Mouse (Mus musculus) erythroblast, embryonic 14.5 days (primary cell): ENCODE results near the gene Zfp777. TPM values are rescaled to one million over a fixed set of nuclear protein-coding genes. Genes with fewer than 3 reads are reported as not detected.

Experiments
- H3K27me3 ChIP-seq: 2 replicates; pipeline ENCODE4 v1.6.1; 2012; ENCODE audit warnings: inconsistent platforms; ENCODE audit not compliant: control insufficient read depth
- H3K36me3 ChIP-seq: 2 replicates; pipeline ENCODE4 v1.6.1; 2012; ENCODE audit warnings: mild to moderate bottlenecking, inconsistent platforms; ENCODE audit not compliant: control insufficient read depth
- H3K4me1 ChIP-seq: 2 replicates; pipeline ENCODE4 v1.6.1; 2012; ENCODE audit warnings: inconsistent platforms; ENCODE audit not compliant: control insufficient read depth
- H3K4me3 ChIP-seq: replicated peaks from 2 replicates; pipeline ENCODE3; 2012; ENCODE audit warnings: moderate library complexity, mild to moderate bottlenecking, inconsistent platforms
- H3K9me3 ChIP-seq: 2 replicates; pipeline ENCODE4 v1.6.1; 2012; ENCODE audit warnings: low read length, inconsistent platforms, mixed read lengths; ENCODE audit not compliant: control insufficient read depth
- GATA1 ChIP-seq: IDR thresholded peaks from 2 replicates; pipeline ENCODE4 v1.6.1; 2012; ENCODE audit warnings: low read length, inconsistent platforms, mixed read lengths
- TAL1 ChIP-seq: IDR thresholded peaks from 3 replicates; pipeline ENCODE4 v1.6.1; 2012; ENCODE audit warnings: low read length, inconsistent platforms, mixed read lengths
- polyA plus RNA-seq: library from polyadenylated mRNA; stranded (reverse); fragments of >175 nt; gene quantifications from 2 replicates; pipeline ENCODE4 v1.2.3, GENCODE M21; 2012

The Zfp777 gene
- polyA plus RNA-seq, 1 experiment = 0.94 TPM

DNA sequence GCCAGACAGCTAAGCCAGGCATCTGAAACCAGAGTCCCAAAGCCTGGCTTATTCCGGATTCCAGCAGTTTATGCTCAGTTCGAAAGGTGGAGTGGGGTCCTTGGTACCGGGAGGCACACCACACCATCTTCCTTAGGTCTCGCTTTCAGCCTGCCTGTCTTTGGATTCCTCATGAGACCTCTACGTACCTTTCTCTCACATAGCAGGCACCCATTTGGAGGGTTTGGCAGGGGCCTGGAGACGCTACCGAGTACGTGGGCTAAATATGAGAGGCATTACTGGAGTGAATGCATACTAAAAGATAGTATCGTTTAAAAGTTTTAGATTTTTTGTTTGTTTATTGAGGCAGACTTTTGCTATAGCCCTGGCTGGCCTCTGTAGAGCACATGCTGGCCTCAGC, 31.9 kb downstream of the Zfp777 start:
- TF ChIP-seq TAL1 = no peak
- TF ChIP-seq GATA1 = no peak
- Histone ChIP-seq H3K27me3 (no peaks in the 10 kb centered on the region), H3K36me3 (no peaks in the 10 kb centered on the region), H3K4me1 (peaks cover 5% of the 10 kb centered on the region), H3K9me3 (no peaks in the 10 kb centered on the region), H3K4me3 (no peak overlapping the region)

GRCm38 (mm10) chr6:48016090-48016521, 32.6 kb downstream of the Zfp777 start:
- no peaks in the 10 kb centered on the region for H3K27me3 ChIP-seq
- TF ChIP-seq TAL1 (no peak), GATA1 (no peak)

DNA sequence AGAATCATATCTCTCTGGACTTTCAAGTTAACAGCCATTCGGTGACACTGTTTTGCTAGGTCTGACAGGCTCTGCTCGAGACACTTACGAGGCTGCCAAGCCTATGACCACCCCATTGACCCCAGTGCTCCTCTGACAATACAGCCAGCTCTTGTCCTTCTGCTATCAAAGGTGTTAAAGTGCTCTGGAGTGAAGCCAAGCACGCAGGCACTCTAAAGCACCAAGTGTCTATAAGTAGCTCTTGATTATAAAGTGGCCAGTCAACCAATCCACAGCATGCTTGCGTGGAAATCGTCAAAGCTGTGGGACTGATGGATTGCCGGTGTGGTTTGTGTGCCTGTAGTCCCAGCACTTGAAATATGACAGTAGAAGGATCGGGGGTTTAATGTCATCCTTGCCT, 38.0 kb downstream of the Zfp777 start:
- TF ChIP-seq GATA1 = no peak
- TF ChIP-seq TAL1 = no peak
- H3K4me3 ChIP-seq = no peak overlapping the region
- H3K27me3 ChIP-seq = no peaks in the 10 kb centered on the region
- no peaks in the 10 kb centered on the region for H3K36me3 ChIP-seq
- no peaks in the 10 kb centered on the region for H3K9me3 ChIP-seq
- H3K4me1 ChIP-seq = peaks cover 1% of the 10 kb centered on the region

More at GRCm38 (mm10) chr6:48016090-48016521, 32.6 kb downstream of the Zfp777 start:
- Histone ChIP-seq H3K9me3 (no peaks in the 10 kb centered on the region), H3K4me1 (peaks cover 5% of the 10 kb centered on the region), H3K4me3 (peak overlapping the region; percentile 49), H3K36me3 (no peaks in the 10 kb centered on the region)

GRCm38 (mm10) chr6:47995661-47996060, 53.0 kb downstream of the Zfp777 start:
- H3K9me3 ChIP-seq = no peaks in the 10 kb centered on the region
- TF ChIP-seq GATA1 (no peak), TAL1 (no peak)
- no peaks in the 10 kb centered on the region for H3K36me3 ChIP-seq
- H3K4me1 ChIP-seq = no peaks in the 10 kb centered on the region
- no peak overlapping the region for H3K4me3 ChIP-seq
- no peaks in the 10 kb centered on the region for H3K27me3 ChIP-seq

DNA sequence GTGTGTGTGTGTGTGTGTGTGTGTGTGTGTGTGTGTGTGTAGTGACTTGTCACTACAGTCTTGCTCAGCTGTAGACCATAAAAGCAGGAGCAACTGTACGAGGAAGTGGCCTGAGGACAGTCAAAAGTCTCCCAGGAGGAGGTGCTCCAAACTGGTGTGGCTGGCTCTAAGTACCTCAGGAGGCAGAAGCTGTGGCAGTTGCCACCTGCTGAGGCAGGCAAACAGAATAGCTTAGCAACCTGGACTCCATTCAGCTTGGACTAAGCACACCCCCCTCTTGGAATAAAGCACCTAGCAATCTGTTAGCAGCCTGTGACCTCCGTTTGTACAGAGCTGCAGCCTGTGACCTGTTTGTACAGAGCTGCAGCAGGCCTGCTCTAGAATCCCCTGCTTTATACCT, 64.8 kb downstream of the Zfp777 start:
- H3K4me3 ChIP-seq = no peak overlapping the region
- TF ChIP-seq TAL1 (no peak), GATA1 (no peak)
- no peaks in the 10 kb centered on the region for H3K27me3 ChIP-seq
- peaks cover 2% of the 10 kb centered on the region; the same call in 1 of the 2 replicates for H3K4me1 ChIP-seq
- H3K36me3 ChIP-seq = no peaks in the 10 kb centered on the region
- H3K9me3 ChIP-seq = no peaks in the 10 kb centered on the region

- TF ChIP-seq GATA1 (no peak), TAL1 (no peak)
- no peaks in the 10 kb centered on the region for H3K9me3 ChIP-seq
Observed at GRCm38 (mm10) chr6:47978897-47979368, 69.8 kb downstream of the Zfp777 start.

GRCm38 (mm10) chr6:47974599-47974998, 74.1 kb downstream of the Zfp777 start:
- Histone ChIP-seq H3K36me3 (no peaks in the 10 kb centered on the region), H3K4me3 (no peak overlapping the region), H3K9me3 (no peaks in the 10 kb centered on the region), H3K4me1 (peaks cover 5% of the 10 kb centered on the region), H3K27me3 (no peaks in the 10 kb centered on the region)
- TF ChIP-seq GATA1 = no peak
- TF ChIP-seq TAL1 = no peak

More at GRCm38 (mm10) chr6:47978897-47979368, 69.8 kb downstream of the Zfp777 start:
- Histone ChIP-seq H3K4me1 (peaks cover 2% of the 10 kb centered on the region; the same call in 1 of the 2 replicates), H3K4me3 (no peak overlapping the region), H3K27me3 (no peaks in the 10 kb centered on the region), H3K36me3 (no peaks in the 10 kb centered on the region)

Other genes starting within 250 kb of the Zfp777 start
- 0.02 and 0.07 TPM in 2 replicates for gene Pdia4, start 235.5 kb downstream of the Zfp777 start, polyA plus RNA-seq
- not detected in 2 replicates for gene Zfp786, start 218.0 kb downstream of the Zfp777 start, polyA plus RNA-seq
- gene Zfp398, start 213.2 kb downstream of the Zfp777 start, polyA plus RNA-seq = 0.04 and 0.06 TPM in 2 replicates
- 0.32 and 0.48 TPM in 2 replicates for gene Zfp282, start 171.7 kb downstream of the Zfp777 start, polyA plus RNA-seq
- 0.91 and 0.99 TPM in 2 replicates for gene Zfp212, start 128.4 kb downstream of the Zfp777 start, polyA plus RNA-seq
- 0.30 and 0.61 TPM in 2 replicates for gene Zfp956, start 95.5 kb downstream of the Zfp777 start, polyA plus RNA-seq
- gene Zfp746, start 37.7 kb upstream of the Zfp777 start, polyA plus RNA-seq = 0.43 and 0.51 TPM in 2 replicates